Mouse (Mus musculus) hindbrain, embryonic 11.5 days (tissue): Measurements from ENCODE around the gene Zfp541. TPM values are rescaled to one million over a fixed set of nuclear protein-coding genes. Genes with fewer than 3 reads are reported as not detected.

Experiments
- ATAC-seq: fragments of 200-750 bp; cut with Nextera tagmentation; 2 replicates; pipeline ENCODE4 v1.8.0; 2017; ENCODE audit warnings: mild to moderate bottlenecking, moderate TSS enrichment, moderate library complexity; ENCODE audit not compliant: low FRiP score
- DNase-seq: peaks from one replicate; pipeline ENCODE4 v3.0.0-alpha.2; 2015; ENCODE audit warnings: low spot score
- H3K27ac ChIP-seq: fragments of 300-500 bp; sonication (generic); 2 replicates; pipeline ENCODE4 v1.5.1; 2014; ENCODE audit warnings: mild to moderate bottlenecking, low read depth, low read length
- H3K27me3 ChIP-seq: fragments of 300-500 bp; sonication (generic); 2 replicates; pipeline ENCODE4 v1.6.1; 2014; ENCODE audit warnings: mild to moderate bottlenecking, low read length, moderate library complexity, mixed read lengths; ENCODE audit not compliant: control insufficient read depth, insufficient read depth
- H3K36me3 ChIP-seq: fragments of 300-500 bp; sonication (generic); 2 replicates; pipeline ENCODE4 v1.6.1; 2014; ENCODE audit warnings: mild to moderate bottlenecking, low read length, moderate library complexity, mixed read lengths; ENCODE audit not compliant: control insufficient read depth, insufficient read depth
- H3K4me1 ChIP-seq: fragments of 300-500 bp; sonication (generic); replicated peaks from 2 replicates; pipeline ENCODE4 v1.6.1; 2014; ENCODE audit warnings: low read length, mixed read lengths; ENCODE audit not compliant: control insufficient read depth, insufficient read depth
- H3K4me2 ChIP-seq: fragments of 300-500 bp; sonication (generic); replicated peaks from 2 replicates; pipeline ENCODE4 v1.6.1; 2014; ENCODE audit warnings: mild to moderate bottlenecking, low read depth, low read length
- H3K4me3 ChIP-seq: fragments of 300-500 bp; sonication (generic); 2 replicates; pipeline ENCODE4 v1.5.1; 2014; ENCODE audit warnings: low read depth, low read length
- H3K9ac ChIP-seq: fragments of 300-500 bp; sonication (generic); 2 replicates; pipeline ENCODE4 v1.6.1; 2014; ENCODE audit warnings: low read depth, low read length
- H3K9me3 ChIP-seq: fragments of 300-500 bp; sonication (generic); 2 replicates; pipeline ENCODE4 v1.6.1; 2016; ENCODE audit warnings: low read length; ENCODE audit not compliant: control insufficient read depth
- WGBS: fragments of 180-500 bp; shearing (Covaris S2); extraction: QIAGEN DNeasy Blood & Tissue Kit; methylation state at CpG from one replicate; pipeline ENCODE4 v1.1.7; 2014; 5-methylcytosine and 5-hydroxymethylcytosine counted together
- polyA plus RNA-seq: library from polyadenylated mRNA; unstranded; fragments of >200 nt; fragmentation: Nextera tagmentation; extraction: Ambion mirVana; gene quantifications from 2 replicates; pipeline ENCODE4 v1.2.1, GENCODE M21; 2014

Zfp541 gene
- polyA plus RNA-seq, 1 experiment from 2014 or later: not detected

DNA sequence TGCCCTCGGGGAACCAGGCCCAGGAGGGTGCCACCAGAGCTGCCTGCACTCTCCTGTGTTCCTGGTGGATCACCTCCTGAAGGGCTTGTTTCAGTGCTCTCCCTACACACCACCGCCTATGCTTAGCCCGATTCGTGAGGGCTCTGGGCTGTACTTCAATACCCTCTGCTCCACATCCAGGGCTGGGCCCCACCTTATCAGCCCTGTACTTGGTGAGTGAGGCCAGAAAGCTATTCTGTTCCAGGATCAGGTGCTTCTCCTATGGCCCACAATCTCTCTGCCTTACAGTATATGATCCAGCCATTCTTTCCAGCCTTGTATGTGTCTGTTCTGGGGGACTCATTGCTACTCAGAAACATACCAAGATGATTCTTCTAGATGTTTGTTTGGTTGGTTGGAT is 21.7 kb downstream of the Zfp541 start:
- no peak overlapping the region for H3K4me3 ChIP-seq
- WGBS: 58% methylated on average over 4 of the region's 4 CpGs
- DNase-seq: no peak
- H3K27ac ChIP-seq: no peak overlapping the region
- H3K9ac ChIP-seq: no peak overlapping the region
- no peak overlapping the region for H3K4me2 ChIP-seq
- no peaks in the 10 kb centered on the region for H3K9me3 ChIP-seq
- H3K4me1 ChIP-seq: no peaks in the 10 kb centered on the region
- H3K27me3 ChIP-seq: no peaks in the 10 kb centered on the region
- ATAC-seq: no peak
- no peaks in the 10 kb centered on the region for H3K36me3 ChIP-seq

DNA sequence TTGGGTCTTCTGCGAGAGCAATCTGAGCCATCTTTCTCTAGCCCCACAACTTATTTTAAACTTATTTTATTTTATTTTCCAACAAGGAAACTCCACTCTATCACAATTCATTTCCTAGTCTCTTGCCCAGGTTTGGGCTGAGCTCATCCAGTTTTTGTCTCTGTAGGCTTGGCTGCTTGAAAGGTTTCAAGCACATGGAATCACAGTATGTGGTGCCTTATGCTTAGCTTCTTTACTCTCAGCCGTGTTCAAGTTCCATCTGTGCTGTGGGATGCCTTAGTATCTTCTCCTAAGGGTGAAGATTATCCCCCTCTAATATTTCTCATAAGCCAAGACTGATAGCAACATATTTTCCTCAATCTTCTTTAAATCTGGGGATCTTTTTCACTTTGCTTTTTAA is 26.0 kb downstream of the Zfp541 start:
- WGBS: 77% methylated on average over 2 of the region's 2 CpGs
- no peaks in the 10 kb centered on the region for H3K36me3 ChIP-seq
- no peak overlapping the region for H3K9ac ChIP-seq
- DNase-seq (no peak), ATAC-seq (no peak)
- H3K27me3 ChIP-seq: no peaks in the 10 kb centered on the region
- no peaks in the 10 kb centered on the region for H3K4me1 ChIP-seq
- H3K27ac ChIP-seq: no peak overlapping the region
- no peak overlapping the region for H3K4me2 ChIP-seq
- H3K9me3 ChIP-seq: no peaks in the 10 kb centered on the region
- H3K4me3 ChIP-seq: no peak overlapping the region

GRCm38 (mm10) chr7:16094592-16094991 is 33.0 kb downstream of the Zfp541 start:
- Histone ChIP-seq H3K36me3 (no peaks in the 10 kb centered on the region), H3K27me3 (no peaks in the 10 kb centered on the region), H3K4me1 (peaks cover 6% of the 10 kb centered on the region), H3K9ac (no peak overlapping the region), H3K27ac (no peak overlapping the region), H3K4me2 (no peak overlapping the region), H3K4me3 (no peak overlapping the region), H3K9me3 (no peaks in the 10 kb centered on the region)
- no peak for ATAC-seq
- no peak for DNase-seq
- WGBS: 65% methylated on average over 3 of the region's 3 CpGs

DNA sequence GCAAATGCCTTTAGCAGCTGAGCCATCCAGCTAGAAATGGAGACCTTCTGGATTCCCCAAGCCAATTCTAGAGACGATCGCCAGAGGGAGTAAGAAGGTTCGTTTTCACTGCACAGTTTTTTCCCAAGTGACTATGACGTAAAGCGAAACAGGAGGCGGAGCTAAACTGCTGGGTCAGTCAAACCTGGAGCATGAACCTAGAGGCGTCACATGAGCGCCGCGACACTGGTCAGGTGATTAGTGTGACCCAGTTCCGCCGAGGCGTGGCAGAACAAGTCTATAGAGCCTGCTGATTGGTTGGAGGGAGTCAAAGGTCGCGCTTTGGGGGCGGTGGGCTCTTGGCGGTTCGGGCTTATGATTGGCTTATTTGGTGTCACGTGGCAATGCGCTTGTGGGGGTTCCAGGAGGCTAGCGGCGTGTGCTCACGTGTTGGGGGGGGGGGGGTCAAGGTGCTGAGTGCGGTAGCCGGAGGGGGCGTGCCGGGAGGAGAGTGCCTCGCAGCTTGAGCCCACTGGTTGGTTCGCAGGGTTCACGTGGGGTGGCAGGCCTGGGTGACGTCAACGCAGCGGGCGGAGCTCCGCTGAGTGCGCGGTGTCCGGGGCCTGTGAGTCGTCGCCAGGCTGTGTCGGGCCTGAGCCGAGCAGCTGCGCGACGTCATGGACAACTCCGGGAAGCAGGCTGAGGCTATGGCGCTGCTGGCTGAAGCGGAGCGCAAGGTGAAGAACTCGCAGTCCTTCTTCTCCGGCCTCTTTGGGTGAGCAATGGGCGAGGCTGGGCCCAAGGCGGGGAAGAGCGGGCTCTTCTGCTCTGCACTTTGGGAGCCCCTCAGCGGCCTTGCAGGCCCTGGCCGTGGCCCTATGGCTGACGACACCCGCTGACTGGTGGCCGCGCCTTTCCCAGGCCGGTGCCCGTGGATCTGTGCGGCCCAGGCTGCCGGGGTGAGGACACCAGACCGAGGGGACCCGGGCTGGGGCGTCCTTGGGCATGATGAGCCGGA is 36.7 kb downstream of the Zfp541 start, which contains the start of gene Napa:
TSS of gene Napa (plus strand) at position 438 of the 997 bp plus-strand sequence.
- no peaks in the 10 kb centered on the region for H3K36me3 ChIP-seq
- no peaks in the 10 kb centered on the region for H3K9me3 ChIP-seq
- ATAC-seq (peak; percentile 99), DNase-seq (peak; percentile 98)
- H3K4me2 ChIP-seq: peak within 1 kb of the TSS; percentile 89
- WGBS: under 1% methylated on average over 65 of the region's 68 CpGs
- no peaks in the 10 kb centered on the region for H3K27me3 ChIP-seq
- peak within 1 kb of the TSS; percentile 82 for H3K27ac ChIP-seq
- H3K4me3 ChIP-seq: peak within 1 kb of the TSS; percentile 99
- peaks cover 7% of the 10 kb centered on the region for H3K4me1 ChIP-seq
- H3K9ac ChIP-seq: peak within 1 kb of the TSS; percentile 96

DNA sequence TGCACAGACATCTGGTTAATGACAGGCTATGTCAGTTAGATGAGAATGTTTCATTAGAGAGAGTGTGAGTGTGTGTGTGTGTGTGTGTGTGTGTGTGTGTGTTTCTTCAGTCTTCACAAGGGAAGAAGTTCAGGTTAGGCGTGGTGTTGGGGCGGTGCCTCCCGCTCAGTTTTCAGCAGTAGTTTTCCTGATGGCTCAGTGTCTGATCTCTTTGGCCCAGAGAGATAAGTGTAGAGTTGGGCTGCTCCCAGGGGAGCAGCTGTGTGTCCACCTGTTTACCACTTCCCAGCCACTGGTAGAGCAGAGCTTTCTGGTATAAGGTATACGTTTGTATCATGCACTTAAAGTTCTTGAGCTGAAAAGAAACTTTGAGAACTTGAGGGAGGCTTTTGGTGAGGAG is 38.3 kb downstream of the Zfp541 start:
- H3K27ac ChIP-seq: no peak overlapping the region
- WGBS: 83% methylated on average over 4 of the region's 4 CpGs
- H3K36me3 ChIP-seq: no peaks in the 10 kb centered on the region
- peak overlapping the region; percentile 11; the same call in 1 of the 2 replicates for H3K4me2 ChIP-seq
- H3K4me1 ChIP-seq: peaks cover 7% of the 10 kb centered on the region
- DNase-seq (no peak), ATAC-seq (no peak)
- H3K9ac ChIP-seq: no peak overlapping the region
- no peaks in the 10 kb centered on the region for H3K27me3 ChIP-seq
- peak overlapping the region; percentile 99; the same call in 1 of the 2 replicates for H3K4me3 ChIP-seq
- no peaks in the 10 kb centered on the region for H3K9me3 ChIP-seq

GRCm38 (mm10) chr7:16101081-16101480 is 39.5 kb downstream of the Zfp541 start:
- no peak for DNase-seq
- Histone ChIP-seq H3K27ac (no peak overlapping the region), H3K36me3 (no peaks in the 10 kb centered on the region), H3K4me1 (peaks cover 7% of the 10 kb centered on the region), H3K9me3 (no peaks in the 10 kb centered on the region), H3K9ac (no peak overlapping the region), H3K27me3 (no peaks in the 10 kb centered on the region), H3K4me3 (no peak overlapping the region), H3K4me2 (no peak overlapping the region)
- ATAC-seq: no peak
- WGBS: 67% methylated on average over 7 of the region's 7 CpGs

GRCm38 (mm10) chr7:16101726-16102475 is 40.3 kb downstream of the Zfp541 start:
- 78% methylated on average over 15 of the region's 15 CpGs for WGBS
- no peak overlapping the region for H3K9ac ChIP-seq

DNA sequence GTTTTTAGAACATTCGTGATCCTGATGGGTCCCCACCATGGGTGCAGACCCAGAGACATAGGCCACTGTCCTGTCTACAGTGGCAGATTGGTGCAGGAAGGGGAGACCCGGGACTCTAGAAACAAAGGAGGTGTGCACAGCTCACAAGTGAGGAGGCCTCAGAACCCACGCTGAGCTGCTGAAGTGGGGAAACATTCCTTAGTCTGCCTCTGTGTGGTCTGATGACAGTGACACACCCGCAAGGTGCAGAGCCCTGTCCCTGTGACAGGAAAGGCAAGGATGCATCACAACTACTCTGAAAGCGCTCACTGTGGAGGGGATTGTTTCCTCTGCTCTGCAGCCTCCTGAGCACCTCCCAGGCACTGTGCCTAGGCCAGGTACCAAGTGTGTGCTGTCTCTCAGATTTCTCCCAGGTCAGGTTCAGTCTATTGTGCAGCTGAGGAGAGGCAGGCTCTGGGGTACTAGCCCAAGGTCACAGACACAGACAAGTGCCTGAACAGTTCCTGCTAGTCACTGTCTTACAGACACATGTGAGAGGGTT is 41.1 kb downstream of the Zfp541 start:
- no peaks in the 10 kb centered on the region for H3K27me3 ChIP-seq
- DNase-seq: no peak
- no peak overlapping the region for H3K4me2 ChIP-seq
- peaks cover 5% of the 10 kb centered on the region for H3K4me1 ChIP-seq
- H3K9ac ChIP-seq: no peak overlapping the region
- no peak for ATAC-seq
- no peak overlapping the region for H3K4me3 ChIP-seq
- no peak overlapping the region for H3K27ac ChIP-seq
- H3K36me3 ChIP-seq: no peaks in the 10 kb centered on the region
- no peaks in the 10 kb centered on the region for H3K9me3 ChIP-seq
- 88% methylated on average over 5 of the region's 5 CpGs for WGBS

More at GRCm38 (mm10) chr7:16101726-16102475, 40.3 kb downstream of the Zfp541 start:
- Histone ChIP-seq H3K9me3 (no peaks in the 10 kb centered on the region), H3K4me3 (no peak overlapping the region), H3K27ac (no peak overlapping the region), H3K36me3 (no peaks in the 10 kb centered on the region), H3K27me3 (no peaks in the 10 kb centered on the region), H3K4me1 (peaks cover 7% of the 10 kb centered on the region), H3K4me2 (no peak overlapping the region)
- ATAC-seq: no peak
- no peak for DNase-seq
